Mouse (Mus musculus) bone marrow, adult 2 months (tissue): ENCODE results near the gene Plcg2.

Source experiments
- CTCF ChIP-seq: fragments of 200-500 bp; IDR thresholded peaks from 2 replicates; pipeline ENCODE4 v1.5.1; 2011; ENCODE audit warnings: low read length, control low read depth; ENCODE audit not compliant: control insufficient read depth, insufficient read depth
- POLR2A ChIP-seq: fragments of 200-500 bp; IDR thresholded peaks from 2 replicates; pipeline ENCODE4 v1.6.1; 2011; ENCODE audit warnings: low read depth, mild to moderate bottlenecking, control low read depth, low read length, borderline replicate concordance; ENCODE audit not compliant: control insufficient read depth

GRCm38 (mm10) chr8:117458440-117458839 lies 39.7 kb upstream of the Plcg2 start:
- no peak for TF ChIP-seq CTCF
- TF ChIP-seq POLR2A = no peak
